Mouse (Mus musculus) embryonic facial prominence, embryonic 15.5 days (tissue): ENCODE data around the gene Gm12248. TPM values are rescaled to one million over a fixed set of nuclear protein-coding genes. Genes with fewer than 3 reads are reported as not detected.

Source experiments
- ATAC-seq: fragments of 200-750 bp; cut with Nextera tagmentation; 2 replicates; pipeline ENCODE4 v1.8.0; 2017; ENCODE audit warnings: low read depth, moderate TSS enrichment; ENCODE audit not compliant: insufficient number of reproducible peaks, low FRiP score, low TSS enrichment
- H3K27ac ChIP-seq: fragments of 300-500 bp; sonication (generic); replicated peaks from 2 replicates; pipeline ENCODE4 v1.5.1; 2015; ENCODE audit warnings: mild to moderate bottlenecking, inconsistent platforms
- H3K27me3 ChIP-seq: fragments of 300-500 bp; sonication (generic); 2 replicates; pipeline ENCODE4 v1.6.1; 2015; ENCODE audit warnings: inconsistent platforms
- H3K36me3 ChIP-seq: fragments of 300-500 bp; sonication (generic); 2 replicates; pipeline ENCODE4 v1.6.1; 2015; ENCODE audit warnings: mild to moderate bottlenecking, inconsistent platforms
- H3K4me1 ChIP-seq: fragments of 300-500 bp; sonication (generic); 2 replicates; pipeline ENCODE4 v1.6.1; 2015; ENCODE audit warnings: inconsistent platforms
- H3K4me2 ChIP-seq: fragments of 300-500 bp; sonication (generic); replicated peaks from 2 replicates; pipeline ENCODE4 v1.6.1; 2015; ENCODE audit warnings: mild to moderate bottlenecking, inconsistent platforms
- H3K4me3 ChIP-seq: fragments of 300-500 bp; sonication (generic); replicated peaks from 2 replicates; pipeline ENCODE4 v1.5.1; 2015; ENCODE audit warnings: mild to moderate bottlenecking, inconsistent platforms
- H3K9ac ChIP-seq: fragments of 300-500 bp; sonication (generic); 2 replicates; pipeline ENCODE4 v1.6.1; 2015; ENCODE audit warnings: inconsistent platforms
- H3K9me3 ChIP-seq: fragments of 300-500 bp; sonication (generic); replicated peaks from 2 replicates; pipeline ENCODE4 v1.6.1; 2016; ENCODE audit warnings: inconsistent platforms
- WGBS: fragments of 180-500 bp; shearing (Covaris S2); methylation state at CpG from one replicate; pipeline ENCODE4 v1.1.7; 2015; 5-methylcytosine and 5-hydroxymethylcytosine counted together
- polyA plus RNA-seq: library from polyadenylated mRNA; unstranded; fragments of >200 nt; fragmentation: Nextera tagmentation; extraction: Ambion mirVana; gene quantifications from 2 replicates; pipeline ENCODE4 v1.2.1, GENCODE M21; 2015

The Gm12248 gene
- polyA plus RNA-seq, 1 experiment from 2014 or later, result not detected

- no peak for ATAC-seq
- Histone ChIP-seq H3K9me3 (no peaks in the 10 kb centered on the region), H3K4me1 (peaks cover 15% of the 10 kb centered on the region), H3K27ac (no peak overlapping the region), H3K9ac (no peak overlapping the region), H3K4me2 (no peak overlapping the region), H3K27me3 (no peaks in the 10 kb centered on the region), H3K4me3 (no peak overlapping the region), H3K36me3 (no peaks in the 10 kb centered on the region)
- 69% methylated on average over 2 of the region's 2 CpGs for WGBS
These were observed 63.1 kb downstream of the Gm12248 start for GRCm38 (mm10) chr11:58029869-58030268.

- WGBS, result 93% methylated on average over 1 of the region's 1 CpGs
- Histone ChIP-seq H3K4me3 (no peak overlapping the region), H3K36me3 (no peaks in the 10 kb centered on the region), H3K4me1 (peaks cover 22% of the 10 kb centered on the region), H3K9ac (no peak overlapping the region), H3K4me2 (no peak overlapping the region), H3K27ac (no peak overlapping the region), H3K9me3 (no peaks in the 10 kb centered on the region), H3K27me3 (no peaks in the 10 kb centered on the region)
- no peak for ATAC-seq
These were observed 64.0 kb downstream of the Gm12248 start for GRCm38 (mm10) chr11:58028981-58029380.

- ATAC-seq, result no peak
- no peak overlapping the region for H3K9ac ChIP-seq
- H3K4me3 ChIP-seq, result no peak overlapping the region
- no peak overlapping the region for H3K27ac ChIP-seq
- H3K9me3 ChIP-seq, result no peaks in the 10 kb centered on the region
- WGBS, result 53% methylated on average over 1 of the region's 1 CpGs
- no peaks in the 10 kb centered on the region for H3K27me3 ChIP-seq
- peaks cover 24% of the 10 kb centered on the region for H3K4me1 ChIP-seq
- no peak overlapping the region for H3K4me2 ChIP-seq
- no peaks in the 10 kb centered on the region for H3K36me3 ChIP-seq
These were observed 66.1 kb downstream of the Gm12248 start for GRCm38 (mm10) chr11:58026860-58027259.

- Histone ChIP-seq H3K9ac (no peak overlapping the region), H3K27ac (no peak overlapping the region), H3K4me1 (peaks cover 25% of the 10 kb centered on the region), H3K9me3 (no peaks in the 10 kb centered on the region), H3K36me3 (no peaks in the 10 kb centered on the region), H3K4me2 (no peak overlapping the region), H3K27me3 (no peaks in the 10 kb centered on the region), H3K4me3 (no peak overlapping the region)
- no peak for ATAC-seq
- WGBS, result 49% methylated on average over 3 of the region's 3 CpGs
These were observed 66.6 kb downstream of the Gm12248 start for GRCm38 (mm10) chr11:58026337-58026736.

- Histone ChIP-seq H3K4me2 (no peak overlapping the region), H3K27ac (no peak overlapping the region)
These were observed 67.1 kb downstream of the Gm12248 start for GRCm38 (mm10) chr11:58025881-58026280.

GRCm38 (mm10) chr11:58024671-58025070, 68.3 kb downstream of the Gm12248 start:
- no peaks in the 10 kb centered on the region for H3K9me3 ChIP-seq
- no peak overlapping the region for H3K4me3 ChIP-seq
- H3K4me1 ChIP-seq, result peaks cover 30% of the 10 kb centered on the region
- ATAC-seq, result no peak
- H3K36me3 ChIP-seq, result no peaks in the 10 kb centered on the region
- no peaks in the 10 kb centered on the region for H3K27me3 ChIP-seq
- 75% methylated on average over 2 of the region's 2 CpGs for WGBS
- H3K9ac ChIP-seq, result no peak overlapping the region
- H3K4me2 ChIP-seq, result no peak overlapping the region
- no peak overlapping the region for H3K27ac ChIP-seq

More at GRCm38 (mm10) chr11:58025881-58026280, 67.1 kb downstream of the Gm12248 start:
- no peaks in the 10 kb centered on the region for H3K27me3 ChIP-seq
- no peaks in the 10 kb centered on the region for H3K9me3 ChIP-seq
- H3K36me3 ChIP-seq, result no peaks in the 10 kb centered on the region
- peaks cover 26% of the 10 kb centered on the region for H3K4me1 ChIP-seq
- no peak for ATAC-seq
- no peak overlapping the region for H3K4me3 ChIP-seq
- 82% methylated on average over 4 of the region's 4 CpGs for WGBS
- no peak overlapping the region for H3K9ac ChIP-seq

- Histone ChIP-seq H3K4me1 (peaks cover 30% of the 10 kb centered on the region), H3K4me3 (no peak overlapping the region), H3K4me2 (no peak overlapping the region), H3K9ac (no peak overlapping the region), H3K9me3 (no peaks in the 10 kb centered on the region), H3K27ac (no peak overlapping the region), H3K36me3 (no peaks in the 10 kb centered on the region), H3K27me3 (no peaks in the 10 kb centered on the region)
- no peak for ATAC-seq
- 25% methylated on average over 1 of the region's 1 CpGs for WGBS
These were observed 68.7 kb downstream of the Gm12248 start for GRCm38 (mm10) chr11:58024271-58024670.

- H3K4me1 ChIP-seq, result peaks cover 53% of the 10 kb centered on the region
- H3K36me3 ChIP-seq, result no peaks in the 10 kb centered on the region
- no peak overlapping the region for H3K4me2 ChIP-seq
- WGBS, result 32% methylated on average over 2 of the region's 2 CpGs
- H3K27me3 ChIP-seq, result no peaks in the 10 kb centered on the region
- H3K4me3 ChIP-seq, result no peak overlapping the region
- no peak overlapping the region for H3K9ac ChIP-seq
- H3K9me3 ChIP-seq, result no peaks in the 10 kb centered on the region
- H3K27ac ChIP-seq, result peak overlapping the region; percentile 12; the same call in 1 of the 2 replicates
- no peak for ATAC-seq
These were observed 71.3 kb downstream of the Gm12248 start for GRCm38 (mm10) chr11:58021618-58022017.

GRCm38 (mm10) chr11:58021095-58021494, 71.8 kb downstream of the Gm12248 start:
- Histone ChIP-seq H3K4me3 (no peak overlapping the region), H3K27ac (0 out of 2 replicates have a peak overlapping the region, but pooled peaks have one; percentile 12), H3K36me3 (no peaks in the 10 kb centered on the region), H3K27me3 (no peaks in the 10 kb centered on the region), H3K4me1 (peaks cover 58% of the 10 kb centered on the region), H3K9me3 (no peaks in the 10 kb centered on the region), H3K9ac (no peak overlapping the region), H3K4me2 (no peak overlapping the region)
- WGBS, result 56% methylated on average over 1 of the region's 1 CpGs
- no peak for ATAC-seq

GRCm38 (mm10) chr11:58018701-58019100, 74.2 kb downstream of the Gm12248 start:
- no peak overlapping the region for H3K4me3 ChIP-seq
- peaks cover 52% of the 10 kb centered on the region for H3K4me1 ChIP-seq
- no peak overlapping the region for H3K4me2 ChIP-seq
- no peaks in the 10 kb centered on the region for H3K36me3 ChIP-seq
- no peak for ATAC-seq
- H3K9me3 ChIP-seq, result no peaks in the 10 kb centered on the region
- no peaks in the 10 kb centered on the region for H3K27me3 ChIP-seq
- WGBS, result 89% methylated on average over 4 of the region's 4 CpGs
- H3K27ac ChIP-seq, result 0 out of 2 replicates have a peak overlapping the region, but pooled peaks have one; percentile 34
- no peak overlapping the region for H3K9ac ChIP-seq

- peaks cover 52% of the 10 kb centered on the region for H3K4me1 ChIP-seq
- ATAC-seq, result no peak
These were observed 74.6 kb downstream of the Gm12248 start for GRCm38 (mm10) chr11:58018287-58018686.

GRCm38 (mm10) chr11:58017422-58017821, 75.5 kb downstream of the Gm12248 start:
- no peaks in the 10 kb centered on the region for H3K9me3 ChIP-seq
- ATAC-seq, result no peak
- no peak overlapping the region for H3K4me2 ChIP-seq
- H3K27ac ChIP-seq, result peak overlapping the region; percentile 72
- 50% methylated on average over 1 of the region's 1 CpGs for WGBS
- peaks cover 55% of the 10 kb centered on the region for H3K4me1 ChIP-seq
- H3K36me3 ChIP-seq, result no peaks in the 10 kb centered on the region
- no peak overlapping the region for H3K4me3 ChIP-seq
- no peak overlapping the region for H3K9ac ChIP-seq
- H3K27me3 ChIP-seq, result no peaks in the 10 kb centered on the region

More at GRCm38 (mm10) chr11:58018287-58018686, 74.6 kb downstream of the Gm12248 start:
- Histone ChIP-seq H3K27me3 (no peaks in the 10 kb centered on the region), H3K4me3 (no peak overlapping the region), H3K9ac (no peak overlapping the region), H3K9me3 (no peaks in the 10 kb centered on the region), H3K36me3 (no peaks in the 10 kb centered on the region), H3K27ac (0 out of 2 replicates have a peak overlapping the region, but pooled peaks have one; percentile 34), H3K4me2 (no peak overlapping the region)
- WGBS, result 64% methylated on average over 2 of the region's 2 CpGs
